Mouse (Mus musculus) adrenal gland, adult 10 weeks (tissue): ENCODE results near the gene Pgam1. TPM values are rescaled to one million over a fixed set of nuclear protein-coding genes. Genes with fewer than 3 reads are reported as not detected.

Experiments
- polyA plus RNA-seq: library from polyadenylated mRNA; stranded (reverse); fragments of 350-450 nt; fragmentation: Illumina TruSeq; extraction: RNeasy Lipid Tissue Mini Kit (QIAGEN cat#74804); gene quantifications from one replicate; pipeline ENCODE4 v1.2.3, GENCODE M21; 2014; ENCODE audit warnings: low read depth, low replicate concordance

The Pgam1 gene
- polyA plus RNA-seq, result 980 TPM

DNA sequence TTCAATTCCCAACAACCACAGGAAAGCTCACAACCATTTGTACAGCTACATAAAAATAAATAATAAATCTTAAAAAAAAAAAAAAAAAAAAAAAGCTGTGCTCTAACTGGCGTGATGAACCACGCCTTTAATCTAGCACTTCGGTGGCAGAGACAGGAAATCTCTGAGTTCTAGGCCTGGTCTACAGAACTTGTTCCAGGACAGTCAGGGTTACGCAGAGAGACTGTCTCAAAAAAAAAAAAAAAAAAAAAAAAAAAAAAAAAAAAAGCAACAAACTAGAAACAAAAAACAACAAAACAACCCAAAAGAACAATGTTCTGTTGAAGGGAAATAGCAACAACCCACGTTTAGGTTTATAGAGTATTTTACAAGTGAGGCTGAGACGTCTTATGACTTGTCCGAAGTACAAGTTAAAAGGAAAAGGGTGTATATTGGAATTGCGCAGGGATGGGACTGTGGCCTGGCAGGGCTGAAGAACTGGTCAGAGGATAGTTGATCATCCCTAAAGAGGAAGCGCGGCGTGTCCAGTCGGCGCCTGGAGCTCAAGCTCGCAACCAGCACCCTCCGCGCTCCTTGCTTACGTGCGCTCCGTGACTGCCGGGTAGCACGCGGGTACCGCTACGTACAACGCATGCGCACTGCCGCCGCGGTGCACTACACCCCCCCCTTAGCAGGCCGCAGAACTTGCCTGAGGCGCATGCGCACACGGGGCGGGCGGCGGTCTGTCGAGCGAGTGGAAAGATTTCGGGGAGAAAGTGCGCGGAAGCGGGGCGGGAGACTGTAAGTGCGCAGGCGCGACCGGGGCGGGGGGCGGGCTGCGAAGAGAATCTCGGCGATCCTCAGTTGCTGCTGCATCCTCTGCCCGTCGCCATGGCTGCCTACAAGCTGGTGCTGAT lies at the start of gene Pgam1:
Gene Pgam1, plus strand, starts transcription at position 746 of the 896 bp plus-strand sequence.

DNA sequence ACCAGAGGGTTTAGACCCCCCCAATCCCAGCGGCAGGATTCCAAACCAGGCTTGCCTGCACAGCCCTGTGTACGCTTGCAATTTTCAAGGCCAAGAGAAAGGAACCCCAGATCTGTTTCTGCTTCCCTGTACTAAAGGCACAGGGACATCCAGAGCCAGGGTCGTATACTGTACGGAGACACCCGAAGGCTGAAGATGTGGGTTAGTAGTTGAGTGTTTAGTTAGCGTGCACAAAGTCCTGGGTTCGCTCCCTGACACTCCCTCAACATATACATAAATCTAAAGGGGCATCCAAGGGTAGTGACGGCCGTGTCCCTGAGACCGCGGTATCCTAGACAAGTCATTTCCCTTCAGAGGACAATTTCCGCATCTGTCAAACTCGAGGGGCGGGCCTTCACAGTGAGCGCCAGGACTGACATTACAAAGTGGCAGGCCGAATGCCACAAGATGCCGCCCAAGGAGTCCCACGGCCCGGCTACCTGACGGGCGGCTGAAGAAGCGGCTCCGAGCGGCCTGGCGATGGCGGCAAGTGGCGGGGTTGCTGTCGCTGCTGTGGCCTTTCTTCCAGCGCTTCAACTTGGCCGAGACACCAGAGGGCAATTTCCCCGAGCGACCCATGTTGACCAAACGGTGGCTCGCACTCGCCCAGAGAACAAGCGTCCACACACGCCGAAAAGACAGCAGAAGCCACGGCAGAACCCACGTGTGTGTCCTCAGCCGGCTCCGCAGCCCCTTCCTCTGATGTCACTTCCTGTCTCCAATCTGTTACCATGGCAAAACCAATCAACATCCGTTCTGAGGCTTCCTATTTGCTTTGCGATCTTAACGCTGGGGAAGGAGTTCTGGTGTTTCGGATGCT lies 16.0 kb upstream of the Pgam1 start, which contains the start of gene Rrp12:
Gene Rrp12, minus strand, starts transcription at position 714 of the 859 bp plus-strand sequence.

DNA sequence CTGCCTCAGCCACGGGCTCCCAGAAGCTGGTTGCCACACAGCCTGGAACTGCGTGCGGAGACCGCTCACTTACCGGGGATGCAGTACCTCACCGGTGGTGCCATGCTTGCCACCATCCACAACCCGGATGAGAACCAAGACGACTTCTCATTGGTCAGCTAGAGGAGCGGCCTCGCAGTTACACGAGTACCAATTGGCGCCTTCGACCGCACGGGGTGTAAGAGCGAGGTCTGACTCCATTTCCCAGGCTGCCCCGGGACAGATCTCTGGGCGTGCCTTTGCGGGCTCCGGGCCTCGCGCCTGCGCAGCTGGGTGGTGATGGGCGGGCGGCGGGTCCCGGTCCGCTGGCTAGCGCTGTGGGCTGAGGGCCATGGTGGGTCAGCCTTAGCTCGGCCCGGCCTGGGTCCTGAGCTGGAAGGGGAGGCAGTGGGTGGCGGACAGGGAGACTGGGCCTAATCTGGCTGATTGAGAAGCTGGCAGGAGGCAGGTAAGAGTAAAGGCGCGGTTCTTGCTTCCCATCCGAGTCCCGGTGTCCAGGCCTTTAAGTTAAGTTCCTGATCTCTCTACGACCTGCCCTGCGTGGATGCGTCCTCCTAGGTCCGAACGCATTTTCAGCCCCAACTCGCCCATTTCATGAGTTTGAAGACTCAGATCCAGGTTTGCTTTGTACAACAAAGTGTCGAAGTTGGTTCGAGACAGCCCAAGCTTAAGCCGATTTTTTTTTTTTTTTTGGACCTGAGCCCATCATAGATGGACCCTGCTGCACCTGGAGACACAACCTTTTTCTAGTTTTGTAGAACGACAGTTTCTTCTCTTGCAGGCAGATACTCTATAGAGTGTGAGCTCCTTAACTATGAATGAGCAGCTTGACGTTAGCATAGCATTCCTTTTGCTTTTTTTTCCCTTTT lies 21.7 kb downstream of the Pgam1 start, which contains the start of the genes Exosc1 and Zdhhc16:
Gene Exosc1, minus strand, starts transcription at position 245 of the 908 bp plus-strand sequence.
Gene Zdhhc16, plus strand, starts transcription at position 302 of the 908 bp plus-strand sequence.

Other genes starting within 250 kb of the Pgam1 start
- 0.41 TPM for gene Slit1, start 168.3 kb upstream of the Pgam1 start, polyA plus RNA-seq
- gene Arhgap19, start 109.9 kb upstream of the Pgam1 start, polyA plus RNA-seq, result 5.7 TPM
- 1.3 TPM for gene Frat1, start 82.0 kb upstream of the Pgam1 start, polyA plus RNA-seq
- gene Frat2, start 63.8 kb upstream of the Pgam1 start, polyA plus RNA-seq, result 1.4 TPM
- 0.70 TPM for gene Rrp12, start 15.8 kb upstream of the Pgam1 start, polyA plus RNA-seq
- 33.2 TPM for gene Exosc1, start 21.5 kb downstream of the Pgam1 start, polyA plus RNA-seq
- 30.8 TPM for gene Zdhhc16, start 21.6 kb downstream of the Pgam1 start, polyA plus RNA-seq
- gene Mms19, start 69.2 kb downstream of the Pgam1 start, polyA plus RNA-seq, result 13.2 TPM
- gene Ubtd1, start 69.8 kb downstream of the Pgam1 start, polyA plus RNA-seq, result 0.52 TPM
- gene Ankrd2, start 124.1 kb downstream of the Pgam1 start, polyA plus RNA-seq, result not detected
- gene Hoga1, start 133.7 kb downstream of the Pgam1 start, polyA plus RNA-seq, result 0.35 TPM
- not detected for gene 4933411K16Rik, start 140.3 kb downstream of the Pgam1 start, polyA plus RNA-seq
- gene Morn4, start 174.4 kb downstream of the Pgam1 start, polyA plus RNA-seq, result 2.4 TPM
- gene Pi4k2a, start 178.5 kb downstream of the Pgam1 start, polyA plus RNA-seq, result 13.7 TPM
- 8.3 TPM for gene Avpi1, start 217.1 kb downstream of the Pgam1 start, polyA plus RNA-seq
- 11.5 TPM for gene Marveld1, start 235.5 kb downstream of the Pgam1 start, polyA plus RNA-seq